Mouse (Mus musculus): ENCODE data around the gene Usp43. TPM values are rescaled to one million over a fixed set of nuclear protein-coding genes. Genes with fewer than 3 reads are reported as not detected.

The Usp43 gene
- total RNA-seq, 2 experiments from 2014 or later = not detected

GRCm38 (mm10) chr11:67819604-67820003, 102.3 kb downstream of the Usp43 start:
- no peak for ATAC-seq (ENCODE audit: poor library complexity, severe bottlenecking)

DNA sequence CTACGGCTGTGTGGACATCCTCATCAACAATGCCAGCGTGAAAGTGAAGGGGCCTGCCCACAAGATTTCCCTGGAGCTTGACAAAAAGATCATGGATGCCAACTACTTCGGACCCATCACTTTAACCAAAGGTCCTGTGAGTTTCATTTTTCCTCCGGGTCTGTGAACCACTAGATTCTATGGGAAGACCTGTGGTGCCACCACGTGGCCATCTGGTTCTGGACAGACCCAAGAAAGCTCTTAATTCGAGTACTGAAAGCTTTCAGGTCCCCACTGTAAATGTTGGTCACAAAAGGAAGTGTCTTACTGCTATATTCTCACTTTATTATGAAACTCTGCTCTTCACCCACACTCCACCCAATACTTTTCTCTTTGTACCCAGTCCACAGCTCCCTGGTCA, 110.4 kb downstream of the Usp43 start:
- ATAC-seq (ENCODE audit: poor library complexity, severe bottlenecking) = no peak

DNA sequence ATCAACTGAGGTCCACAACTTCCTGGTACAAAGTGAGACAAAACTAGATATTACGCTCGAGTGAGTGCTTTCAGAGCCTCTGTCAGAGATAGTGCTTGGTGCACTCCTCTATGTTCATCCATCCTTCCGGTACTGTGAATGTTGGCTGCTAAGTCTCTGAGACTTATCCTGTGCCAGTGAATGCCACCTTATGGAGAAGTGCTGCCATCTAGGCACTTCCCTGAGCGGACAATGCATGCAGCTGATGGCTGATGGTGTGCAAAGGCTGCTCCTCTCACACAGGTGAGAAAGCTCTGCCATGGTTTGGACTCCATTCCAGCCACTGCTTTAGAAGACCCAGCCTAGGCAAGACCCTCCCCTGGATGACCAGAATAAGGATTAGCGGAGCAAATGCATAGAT, 113.9 kb downstream of the Usp43 start:
- no peak for ATAC-seq (ENCODE audit: poor library complexity, severe bottlenecking)

DNA sequence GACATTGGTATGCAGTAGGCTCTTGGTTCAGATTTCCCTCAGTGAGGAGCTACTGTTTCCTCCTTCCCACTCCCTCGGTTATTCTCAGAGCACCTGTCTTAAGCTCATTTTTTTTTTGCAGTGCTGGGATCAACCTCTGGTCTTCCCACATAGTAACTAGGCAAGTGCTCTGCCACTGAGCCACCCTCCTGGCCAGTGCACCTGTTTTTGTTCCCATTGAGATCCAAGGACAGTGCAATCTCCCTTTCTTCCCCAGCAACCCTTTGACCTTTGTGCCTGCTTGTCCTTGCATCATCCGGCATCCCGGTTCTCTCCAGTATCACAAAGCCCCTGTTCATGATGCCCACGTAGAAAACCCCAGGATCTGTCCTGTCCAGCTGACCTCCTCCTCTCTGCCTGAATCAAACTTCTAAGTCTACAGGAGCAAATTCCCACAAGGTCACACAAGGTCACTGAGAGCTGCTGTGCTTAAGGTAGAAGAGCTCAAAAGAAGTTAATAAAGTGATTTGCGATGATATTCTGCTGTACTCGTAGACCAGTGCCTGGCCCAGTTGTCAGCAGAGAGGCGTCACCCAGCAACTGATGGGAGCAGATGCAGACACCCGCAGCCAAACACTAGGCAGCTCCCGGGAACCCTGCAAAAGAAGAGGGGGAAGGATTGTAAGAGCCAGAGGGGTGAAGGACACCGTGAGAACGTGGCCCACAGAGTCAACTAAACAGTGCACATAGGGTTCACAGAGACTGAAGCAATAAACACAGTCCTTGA, 114.9 kb downstream of the Usp43 start:
- ATAC-seq (ENCODE audit: poor library complexity, severe bottlenecking) = no peak

DNA sequence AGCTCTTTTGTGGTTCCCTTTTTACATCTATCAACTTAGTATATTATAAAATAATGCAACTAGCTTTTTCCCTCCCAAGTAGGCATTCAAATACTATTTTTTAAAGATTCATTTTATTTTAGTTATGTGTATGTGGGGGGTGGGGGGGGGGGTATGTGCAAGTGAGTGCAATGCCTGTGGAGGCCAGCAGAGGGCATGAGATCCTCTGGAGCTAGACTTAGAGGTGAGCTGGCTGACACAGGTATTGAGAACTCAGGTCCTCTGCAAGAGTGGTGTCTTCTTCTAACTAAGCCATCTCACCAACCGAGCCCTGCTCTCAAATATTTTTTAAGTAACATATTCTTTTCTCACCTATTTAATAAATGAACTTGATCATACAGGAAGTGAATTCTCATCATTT, 116.4 kb downstream of the Usp43 start:
- ATAC-seq (ENCODE audit: poor library complexity, severe bottlenecking) = no peak

Other genes with a start within 250 kb of the Usp43 start
- 0.21 TPM in 1 of 2 replicates, not detected in the other for gene Rcvrn, start 226.8 kb downstream of the Usp43 start, total RNA-seq (2015)
- gene Rcvrn, start 226.8 kb downstream of the Usp43 start, total RNA-seq (2017) = not detected in 2 replicates
- not detected in 2 replicates for gene Glp2r, start 151.0 kb downstream of the Usp43 start, total RNA-seq (2015)
- gene Glp2r, start 151.0 kb downstream of the Usp43 start, total RNA-seq (2017) = 0.07 TPM in 1 of 2 replicates, not detected in the other
- not detected in 2 replicates for gene Gsg1l2, start 147.5 kb downstream of the Usp43 start, total RNA-seq (2015)
- not detected in 2 replicates for gene Gsg1l2, start 147.5 kb downstream of the Usp43 start, total RNA-seq (2017)
- gene Dhrs7c, start 124.0 kb downstream of the Usp43 start, total RNA-seq (2015) = not detected in 2 replicates
- not detected in 2 replicates for gene Dhrs7c, start 124.0 kb downstream of the Usp43 start, total RNA-seq (2017)
- not detected in 2 replicates for gene Cfap52, start 43.5 kb upstream of the Usp43 start, total RNA-seq (2015)
- not detected in 2 replicates for gene Cfap52, start 43.5 kb upstream of the Usp43 start, total RNA-seq (2017)
- gene Stx8, start 44.0 kb upstream of the Usp43 start, total RNA-seq (2015) = 46.9 and 58.9 TPM in 2 replicates
- gene Stx8, start 44.0 kb upstream of the Usp43 start, total RNA-seq (2017) = 21.5 and 23.3 TPM in 2 replicates